Mouse (Mus musculus) limb, embryonic 14.5 days (tissue): ENCODE data around the gene Card11. TPM values are rescaled to one million over a fixed set of nuclear protein-coding genes. Genes with fewer than 3 reads are reported as not detected.

Source experiments
- ATAC-seq: fragments of 200-750 bp; cut with Nextera tagmentation; 2 replicates; pipeline ENCODE4 v1.8.0; 2017; ENCODE audit warnings: low read depth, moderate number of reproducible peaks, moderate TSS enrichment; ENCODE audit not compliant: low FRiP score
- DNase-seq: peaks from one replicate; pipeline ENCODE4 v3.0.0-alpha.2; 2015; ENCODE audit warnings: low spot score
- H3K27ac ChIP-seq: fragments of 300-500 bp; sonication (generic); replicated peaks from 2 replicates; pipeline ENCODE4 v1.5.1; 2014; ENCODE audit warnings: low read depth, mild to moderate bottlenecking, low read length, moderate library complexity, mixed read lengths
- H3K27me3 ChIP-seq: fragments of 300-500 bp; sonication (generic); 2 replicates; pipeline ENCODE4 v1.6.1; 2014; ENCODE audit warnings: low read length, mixed read lengths; ENCODE audit not compliant: control insufficient read depth, insufficient read depth
- H3K36me3 ChIP-seq: fragments of 300-500 bp; sonication (generic); 2 replicates; pipeline ENCODE4 v1.6.1; 2014; ENCODE audit warnings: mild to moderate bottlenecking, low read length, moderate library complexity, mixed read lengths; ENCODE audit not compliant: control insufficient read depth, insufficient read depth
- H3K4me1 ChIP-seq: fragments of 300-500 bp; sonication (generic); 2 replicates; pipeline ENCODE4 v1.6.1; 2014; ENCODE audit warnings: antibody characterized with exemption, low read length, mixed read lengths; ENCODE audit not compliant: control insufficient read depth, insufficient read depth
- H3K4me2 ChIP-seq: fragments of 300-500 bp; sonication (generic); replicated peaks from 2 replicates; pipeline ENCODE4 v1.6.1; 2014; ENCODE audit warnings: low read depth, mild to moderate bottlenecking, low read length, moderate library complexity; ENCODE audit not compliant: severe bottlenecking
- H3K4me3 ChIP-seq: fragments of 300-500 bp; sonication (generic); replicated peaks from 2 replicates; pipeline ENCODE4 v1.5.1; 2014; ENCODE audit warnings: low read length
- H3K9ac ChIP-seq: fragments of 300-500 bp; sonication (generic); 2 replicates; pipeline ENCODE4 v1.6.1; 2014; ENCODE audit warnings: mild to moderate bottlenecking, low read depth, low read length, moderate library complexity; ENCODE audit not compliant: severe bottlenecking
- H3K9me3 ChIP-seq: fragments of 300-500 bp; sonication (generic); 2 replicates; pipeline ENCODE4 v1.6.1; 2016; ENCODE audit warnings: low read length; ENCODE audit not compliant: control insufficient read depth
- POLR2A ChIP-seq: fragments of 200-500 bp; IDR thresholded peaks from 2 replicates; pipeline ENCODE4 v1.8.0; 2012; ENCODE audit warnings: inconsistent platforms, mild to moderate bottlenecking, moderate library complexity, borderline replicate concordance; ENCODE audit not compliant: insufficient read depth, insufficient read length; ENCODE audit errors: extremely low read depth
- WGBS: fragments of 180-500 bp; shearing (Covaris S2); extraction: QIAGEN DNeasy Blood & Tissue Kit; methylation state at CpG from one replicate; pipeline ENCODE4 v1.1.7; 2014; 5-methylcytosine and 5-hydroxymethylcytosine counted together
- microRNA-seq: library from miRNA; unstranded; fragments of <30 nt; microRNA quantifications from one replicate; pipeline ENCODE4, GENCODE M21; 2016
- polyA plus RNA-seq, 2 experiments: library from polyadenylated mRNA; depleted of rRNA in 1 of 2; stranded (reverse) in 1 of 2; unstranded in 1 of 2; fragments of >200 nt; fragmentation: Nextera tagmentation in 1 of 2; extraction: Ambion mirVana in 1 of 2; gene quantifications; 2 replicates each; pipeline versions ENCODE4 v1.2.1 to v1.2.3; 2012 to 2014

Gene Card11
- polyA plus RNA-seq, 2 experiments, result 0.53 to 0.66 TPM

DNA sequence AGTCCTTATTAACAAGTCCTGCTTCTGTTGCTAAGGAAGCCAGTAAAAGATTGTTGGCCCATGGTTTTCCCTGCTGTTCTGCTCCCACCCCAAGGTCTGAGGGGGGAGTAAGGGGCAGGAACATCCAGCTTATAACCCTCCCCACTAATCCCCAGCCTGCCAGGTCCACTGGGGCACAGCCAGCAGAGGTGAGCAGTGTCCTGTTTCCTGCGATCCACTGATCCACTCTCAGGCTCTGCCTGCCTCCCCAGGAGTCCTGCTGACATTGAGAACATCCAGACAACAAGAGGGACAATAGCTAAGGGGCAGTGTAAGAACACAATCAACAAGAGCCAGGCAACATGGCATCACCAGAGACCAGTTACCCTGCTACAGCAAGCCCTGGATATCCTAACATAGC is 173.6 kb downstream of the Card11 start:
- 39% methylated on average over 1 of the region's 1 CpGs for WGBS
- DNase-seq, result no peak
- H3K4me3 ChIP-seq, result no peak overlapping the region
- no peaks in the 10 kb centered on the region for H3K9me3 ChIP-seq
- peaks cover 27% of the 10 kb centered on the region for H3K4me1 ChIP-seq
- no peak for TF ChIP-seq POLR2A
- H3K27ac ChIP-seq, result no peak overlapping the region
- ATAC-seq, result no peak
- H3K27me3 ChIP-seq, result no peaks in the 10 kb centered on the region
- H3K4me2 ChIP-seq, result no peak overlapping the region
- H3K36me3 ChIP-seq, result peaks cover 4% of the 10 kb centered on the region
- no peak overlapping the region for H3K9ac ChIP-seq

DNA sequence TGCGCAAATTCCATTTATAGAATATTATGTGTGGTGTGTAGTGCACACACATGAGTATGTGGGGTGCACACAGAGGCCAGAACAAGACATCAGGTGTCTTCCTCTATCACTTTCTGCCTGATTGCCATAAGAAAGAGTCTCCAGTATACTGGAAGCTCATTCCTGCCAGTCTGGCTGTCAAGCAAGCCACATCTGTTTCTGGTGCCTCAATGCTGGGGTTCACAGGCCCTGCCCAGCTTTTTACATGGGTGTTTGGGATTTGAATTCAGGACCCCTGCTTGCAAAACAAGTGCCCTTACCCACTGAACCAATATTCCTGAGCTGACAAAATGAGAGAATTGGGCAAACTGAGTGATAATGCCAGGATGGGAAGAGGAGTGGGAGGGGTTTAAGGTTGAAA is 174.3 kb downstream of the Card11 start:
- no peak overlapping the region for H3K27ac ChIP-seq
- no peaks in the 10 kb centered on the region for H3K27me3 ChIP-seq
- H3K36me3 ChIP-seq, result peaks cover 4% of the 10 kb centered on the region
- peaks cover 27% of the 10 kb centered on the region for H3K4me1 ChIP-seq
- no peak overlapping the region for H3K4me2 ChIP-seq
- H3K9ac ChIP-seq, result no peak overlapping the region
- ATAC-seq, result no peak
- 100% methylated on average over 1 of the region's 1 CpGs for WGBS
- no peak for TF ChIP-seq POLR2A
- H3K4me3 ChIP-seq, result no peak overlapping the region
- DNase-seq, result no peak
- no peaks in the 10 kb centered on the region for H3K9me3 ChIP-seq

DNA sequence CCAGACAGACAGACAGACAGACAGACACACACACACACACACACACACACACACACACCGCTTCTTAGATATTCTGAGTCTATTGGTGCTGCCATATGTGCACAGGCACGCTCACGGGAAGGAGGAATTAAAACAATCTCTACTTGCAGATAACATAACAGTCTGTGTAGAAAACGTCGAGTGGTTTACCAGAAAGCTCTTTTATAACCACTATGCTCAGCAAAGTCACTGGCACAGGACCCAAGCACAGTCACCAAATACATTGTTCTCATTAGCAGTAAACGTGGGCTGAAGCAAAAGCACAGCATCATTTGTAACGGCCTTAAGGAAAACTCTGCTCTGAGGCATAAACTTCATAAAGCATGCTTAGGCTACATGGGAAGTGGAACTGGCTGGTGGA is 176.3 kb downstream of the Card11 start:
- 74% methylated on average over 7 of the region's 7 CpGs for WGBS
- H3K27ac ChIP-seq, result no peak overlapping the region

DNA sequence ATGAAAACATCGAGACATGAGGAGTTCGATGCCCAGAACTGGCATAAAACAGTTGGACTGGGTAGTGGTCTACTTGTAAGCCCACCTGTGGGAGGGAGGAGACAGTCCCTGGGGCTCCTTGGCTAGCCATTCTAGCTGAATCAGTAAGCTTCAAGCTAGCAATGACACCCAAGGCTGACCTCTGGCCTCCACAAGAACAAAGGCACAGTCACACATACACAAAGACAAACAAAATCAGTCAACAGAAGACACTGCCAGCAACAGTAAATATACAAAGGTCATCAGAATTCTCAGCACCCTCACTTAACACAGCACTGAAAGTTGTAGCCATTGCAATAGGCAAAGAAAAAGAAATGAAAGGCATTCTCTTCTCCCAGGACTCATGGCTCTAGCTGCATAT is 177.0 kb downstream of the Card11 start:
- Histone ChIP-seq H3K4me3 (no peak overlapping the region), H3K36me3 (peaks cover 4% of the 10 kb centered on the region), H3K9ac (no peak overlapping the region), H3K9me3 (no peaks in the 10 kb centered on the region), H3K27ac (no peak overlapping the region), H3K4me2 (no peak overlapping the region), H3K4me1 (peaks cover 22% of the 10 kb centered on the region), H3K27me3 (no peaks in the 10 kb centered on the region)
- WGBS, result 95% methylated on average over 2 of the region's 2 CpGs
- TF ChIP-seq POLR2A, result no peak
- no peak for DNase-seq
- no peak for ATAC-seq

More for the DNA sequence above, 176.3 kb downstream of the Card11 start:
- Histone ChIP-seq H3K9me3 (no peaks in the 10 kb centered on the region), H3K4me3 (no peak overlapping the region), H3K4me1 (peaks cover 22% of the 10 kb centered on the region), H3K4me2 (no peak overlapping the region), H3K36me3 (peaks cover 4% of the 10 kb centered on the region), H3K27me3 (no peaks in the 10 kb centered on the region), H3K9ac (no peak overlapping the region)
- no peak for ATAC-seq
- DNase-seq, result no peak
- TF ChIP-seq POLR2A, result no peak

Small RNAs within 50 kb of the gene (microRNA-seq; reads per million reads assigned to microRNA genes)
- gene Gm44385, result not detected

Other genes starting within 250 kb of the Card11 start
- gene Gna12, start 170.2 kb downstream of the Card11 start, polyA plus RNA-seq (2012; rRNA removed), result 63.8 and 91.5 TPM in 2 replicates
- gene Gna12, start 170.2 kb downstream of the Card11 start, polyA plus RNA-seq (2014; fragmentation: Nextera tagmentation; extraction: Ambion mirVana), result 46.7 and 55.5 TPM in 2 replicates
- gene Sdk1, start 240.9 kb upstream of the Card11 start, polyA plus RNA-seq (2012; rRNA removed), result 7.2 and 8.3 TPM in 2 replicates
- gene Sdk1, start 240.9 kb upstream of the Card11 start, polyA plus RNA-seq (2014; fragmentation: Nextera tagmentation; extraction: Ambion mirVana), result 2.8 and 3.6 TPM in 2 replicates